Mouse (Mus musculus): Measurements from ENCODE around the gene Syce2. TPM values are rescaled to one million over a fixed set of nuclear protein-coding genes. Genes with fewer than 3 reads are reported as not detected.

Syce2 gene
- total RNA-seq, 4 experiments from 2014 or later, result 13.0 to 18.4 (median 14.5) TPM

GRCm38 (mm10) chr8:84844397-84845070, 27.4 kb upstream of the Syce2 start:
- DNase-seq (ENCODE audit: low spot score in 2 of 2), result no peak

- DNase-seq (ENCODE audit: low spot score in 2 of 2), result no peak
Observed at GRCm38 (mm10) chr8:84845355-84846093, 26.4 kb upstream of the Syce2 start.

- no peak for DNase-seq (ENCODE audit: low spot score in 2 of 2)
Observed at GRCm38 (mm10) chr8:84846094-84846721, 25.7 kb upstream of the Syce2 start.

GRCm38 (mm10) chr8:84846722-84847572, 25.0 kb upstream of the Syce2 start, which contains the start of gene Calr:
Gene Calr (minus strand): TSS chr8:84846934.
- DNase-seq (ENCODE audit: low spot score in 2 of 2), result peak; percentile 100

GRCm38 (mm10) chr8:84847684-84848435, 24.1 kb upstream of the Syce2 start:
- no peak for DNase-seq (ENCODE audit: low spot score in 2 of 2)

- DNase-seq (ENCODE audit: low spot score in 2 of 2), result no peak
Observed at GRCm38 (mm10) chr8:84856434-84856833, 15.5 kb upstream of the Syce2 start.

- peak; percentile 91 to 94 for DNase-seq (ENCODE audit: low spot score in 2 of 2)
Observed at GRCm38 (mm10) chr8:84856864-84857441, 15.0 kb upstream of the Syce2 start, which contains the start of gene Farsa. Gene Farsa (plus strand): TSS chr8:84856989.

- no peak for DNase-seq (ENCODE audit: low spot score in 2 of 2)
Observed at GRCm38 (mm10) chr8:84872309-84872965, 526 bp downstream of the Syce2 start.

GRCm38 (mm10) chr8:84873016-84873415, 1.1 kb downstream of the Syce2 start:
- no peak for DNase-seq (ENCODE audit: low spot score in 2 of 2)

- no peak for DNase-seq (ENCODE audit: low spot score in 2 of 2)
Observed at GRCm38 (mm10) chr8:84874339-84874738, 2.4 kb downstream of the Syce2 start.

GRCm38 (mm10) chr8:84877297-84878035, 5.6 kb downstream of the Syce2 start:
- no peak for DNase-seq (ENCODE audit: low spot score in 2 of 2)

- no peak for DNase-seq (ENCODE audit: low spot score in 2 of 2)
Observed at GRCm38 (mm10) chr8:84878915-84879314, 7.0 kb downstream of the Syce2 start.

GRCm38 (mm10) chr8:84884728-84885127, 12.8 kb downstream of the Syce2 start:
- DNase-seq (ENCODE audit: low spot score in 2 of 2), result no peak

GRCm38 (mm10) chr8:84888280-84888679, 16.4 kb downstream of the Syce2 start:
- DNase-seq (ENCODE audit: low spot score in 2 of 2), result no peak

GRCm38 (mm10) chr8:84889141-84889540, 17.2 kb downstream of the Syce2 start:
- no peak for DNase-seq (ENCODE audit: low spot score in 2 of 2)

GRCm38 (mm10) chr8:84892993-84893708, 21.2 kb downstream of the Syce2 start:
- DNase-seq (ENCODE audit: low spot score in 2 of 2), result no peak

- peak; percentile 92 to 93 for DNase-seq (ENCODE audit: low spot score in 2 of 2)
Observed at GRCm38 (mm10) chr8:84893709-84894134, 21.8 kb downstream of the Syce2 start, which contains the start of gene Gcdh. Gene Gcdh (minus strand): TSS chr8:84893921.

- DNase-seq (ENCODE audit: low spot score in 2 of 2), result no peak
Observed at GRCm38 (mm10) chr8:84895963-84896362, 24.1 kb downstream of the Syce2 start.
